Comparison of ENCODE assay signal across 21 mouse cellular contexts in the genomic region with DNA sequence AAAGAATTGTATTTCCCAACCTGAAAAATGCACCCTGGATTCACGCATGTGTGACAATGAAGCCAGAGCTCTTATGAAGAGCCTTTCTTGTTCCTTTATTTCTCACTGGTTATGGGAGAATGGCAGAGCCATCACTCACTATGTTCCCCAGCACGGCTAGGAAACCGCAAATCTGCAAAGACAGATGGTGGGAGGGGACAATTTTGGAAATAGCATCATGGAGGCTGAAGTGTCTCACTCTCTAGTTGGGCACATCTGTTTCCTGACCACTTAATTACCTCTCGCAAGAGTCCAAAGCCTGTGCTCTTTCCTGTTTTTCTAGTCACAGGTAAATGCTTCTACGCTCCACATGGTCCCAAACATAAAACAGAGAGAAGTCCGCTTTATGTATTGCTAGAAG.
DNase-seq lines count a peak whose midpoint lies in the region; ATAC-seq and TF ChIP-seq lines count a peak whose summit lies in the region.
"Had no signal": no experiment of that assay in that cellular context is flagged by ENCODE, and none has a peak within 500 bp of the region (broad histone marks: within the 10 kb centered on the region; RNA-seq: fewer than 3 reads in every experiment).

No protein-coding gene starts in this region.

- TF ChIP-seq CTCF in cortical plate, adult 2 months (IDR thresholded peaks at IDR 0.05; ENCODE audit: extremely low read depth, insufficient read depth, low read length) = no peak
- no peak for TF ChIP-seq CTCF in hindbrain, postnatal 0 days (IDR thresholded peaks at IDR 0.05; ENCODE audit: low read depth)

- 83% methylated on average over 6 of the region's 6 CpGs for WGBS in heart, embryonic 12.5 days
- WGBS in hindbrain, postnatal 0 days = 72% methylated on average over 6 of the region's 6 CpGs

- no peak for TF ChIP-seq POLR2A in cortical plate, adult 2 months (IDR thresholded peaks at IDR 0.05; ENCODE audit: extremely low read depth, insufficient read depth, low read length)

- no peak overlapping the region for H3K27ac ChIP-seq in heart, embryonic 12.5 days (ENCODE audit: poor library complexity, severe bottlenecking)
- H3K27ac ChIP-seq in cortical plate, adult 2 months (ENCODE audit: insufficient read depth, low read length) = peak overlapping the region; percentile 96
- no peak overlapping the region for H3K27ac ChIP-seq in hindbrain, postnatal 0 days
- H3K27ac ChIP-seq: embryonic facial prominence, embryonic 15.5 days; forebrain, embryonic 10.5 days; hindbrain, embryonic 15.5 days; limb, embryonic 13.5 days; liver, embryonic 13.5 days; midbrain, embryonic 10.5 days; neural tube, embryonic 13.5 days had no signal

- ATAC-seq in heart, embryonic 12.5 days (ENCODE audit: insufficient number of reproducible peaks, low FRiP score) = no peak
- peak; percentile 64 for ATAC-seq in megakaryocyte progenitor cell, adult 5-6 weeks (replicated peaks; ENCODE audit: poor library complexity)
- ATAC-seq in hindbrain, postnatal 0 days = no peak
- no peak for ATAC-seq in cerebellum, adult (ENCODE audit: insufficient number of reproducible peaks, low FRiP score, low TSS enrichment)
- no peak for ATAC-seq in activated CD4-positive, CD25-positive, alpha-beta regulatory T cell, adult 4 months
- ATAC-seq: intestine, embryonic 16.5 days had no signal

- H3K9ac ChIP-seq in heart, embryonic 12.5 days = no peak overlapping the region
- no peak overlapping the region for H3K9ac ChIP-seq in hindbrain, postnatal 0 days (replicated peaks; ENCODE audit: low read length)
- H3K9ac ChIP-seq: embryonic facial prominence, embryonic 15.5 days; hindbrain, embryonic 15.5 days; limb, embryonic 13.5 days; liver, embryonic 13.5 days; lung, embryonic 14.5 days; neural tube, embryonic 13.5 days had no signal

- DNase-seq in heart, adult 11 months = peak; percentile 64
- peak; percentile 11 for DNase-seq in 416B (ENCODE audit: low read depth)
- no peak for DNase-seq in hindbrain, postnatal 0 days (ENCODE audit: low spot score)
- DNase-seq: B cell, adult 2 months; cerebellum, adult 9-11 months; liver, embryonic 13.5 days; thymus, postnatal 14 days had no signal

- no peaks in the 10 kb centered on the region for H3K36me3 ChIP-seq in heart, embryonic 12.5 days
- H3K36me3 ChIP-seq in hindbrain, postnatal 0 days (ENCODE audit: insufficient read depth, low read length) = no peaks in the 10 kb centered on the region
- H3K36me3 ChIP-seq: embryonic facial prominence, embryonic 15.5 days; forebrain, embryonic 10.5 days; hindbrain, embryonic 15.5 days; limb, embryonic 13.5 days; liver, embryonic 13.5 days; midbrain, embryonic 10.5 days; neural tube, embryonic 13.5 days had no signal

- H3K9me3 ChIP-seq in heart, embryonic 12.5 days (replicated peaks) = no peaks in the 10 kb centered on the region
- H3K9me3 ChIP-seq in hindbrain, postnatal 0 days (ENCODE audit: low read length) = no peaks in the 10 kb centered on the region
- H3K9me3 ChIP-seq: embryonic facial prominence, embryonic 15.5 days; forebrain, embryonic 10.5 days; hindbrain, embryonic 15.5 days; limb, embryonic 13.5 days; liver, embryonic 13.5 days; midbrain, embryonic 10.5 days; neural tube, embryonic 13.5 days had no signal

- H3K4me1 ChIP-seq in heart, embryonic 12.5 days (replicated peaks) = 0 out of 2 replicates have a peak, but pooled peaks cover 5% of the 10 kb centered on the region
- peaks cover 21% of the 10 kb centered on the region for H3K4me1 ChIP-seq in cortical plate, adult 2 months (ENCODE audit: control insufficient read depth, insufficient read depth, low read length)
- H3K4me1 ChIP-seq in hindbrain, postnatal 0 days (ENCODE audit: insufficient read depth, low read length) = no peaks in the 10 kb centered on the region
- H3K4me1 ChIP-seq: forebrain, embryonic 10.5 days; hindbrain, embryonic 15.5 days; liver, embryonic 13.5 days; midbrain, embryonic 10.5 days; neural tube, embryonic 13.5 days had no signal

- H3K4me3 ChIP-seq in heart, embryonic 12.5 days = no peak overlapping the region
- H3K4me3 ChIP-seq in cortical plate, adult 2 months (ENCODE audit: insufficient read depth, low read length) = no peak overlapping the region
- no peak overlapping the region for H3K4me3 ChIP-seq in hindbrain, postnatal 0 days (ENCODE audit: low read length)
- H3K4me3 ChIP-seq: embryonic facial prominence, embryonic 15.5 days; forebrain, embryonic 10.5 days; hindbrain, embryonic 15.5 days; limb, embryonic 13.5 days; liver, embryonic 13.5 days; midbrain, embryonic 10.5 days; neural tube, embryonic 13.5 days had no signal

- no peaks in the 10 kb centered on the region for H3K27me3 ChIP-seq in heart, embryonic 12.5 days (replicated peaks)
- H3K27me3 ChIP-seq in hindbrain, postnatal 0 days (ENCODE audit: insufficient read depth, low read length) = no peaks in the 10 kb centered on the region
- H3K27me3 ChIP-seq: embryonic facial prominence, embryonic 15.5 days; hindbrain, embryonic 15.5 days; limb, embryonic 13.5 days; liver, embryonic 13.5 days; neural tube, embryonic 13.5 days had no signal

- H3K4me2 ChIP-seq in heart, embryonic 12.5 days = no peak overlapping the region
- no peak overlapping the region for H3K4me2 ChIP-seq in hindbrain, postnatal 0 days (ENCODE audit: low read depth, low read length)
- H3K4me2 ChIP-seq: embryonic facial prominence, embryonic 15.5 days; heart, embryonic 11.5 days; hindbrain, embryonic 15.5 days; limb, embryonic 13.5 days; liver, embryonic 13.5 days; lung, embryonic 14.5 days; neural tube, embryonic 13.5 days had no signal
